Mouse (Mus musculus): ENCODE results near the gene Usp48. TPM values are rescaled to one million over a fixed set of nuclear protein-coding genes. Genes with fewer than 3 reads are reported as not detected.
"Not testable (repeated sequence)": the region's sequence is repeated elsewhere in the genome, so short reads cannot be mapped to it uniquely, and the experiment has no call there.

Usp48 gene
- polyA plus RNA-seq, 1 experiment from 2014 or later, result 70.3 TPM

- Histone ChIP-seq H3K9me3 (ENCODE audit: control insufficient read depth, low read length) (no peaks in the 10 kb centered on the region), H3K36me3 (ENCODE audit: control insufficient read depth, insufficient read depth, low read length) (no peaks in the 10 kb centered on the region), H3K4me3 (ENCODE audit: low read depth, low read length) (peak overlapping the region; percentile 24), H3K9ac (ENCODE audit: low read depth, low read length) (0 out of 2 replicates have a peak overlapping the region, but pooled peaks have one; percentile 12), H3K4me2 (peak overlapping the region; percentile 69), H3K27me3 (replicated peaks; ENCODE audit: control insufficient read depth, insufficient read depth, low read length) (peaks cover 16% of the 10 kb centered on the region), H3K27ac (ENCODE audit: low read depth, low read length) (no peak overlapping the region), H3K4me1 (replicated peaks; ENCODE audit: control insufficient read depth, insufficient read depth, low read length) (no peaks in the 10 kb centered on the region; the same call in 1 of the 2 replicates)
- peak; percentile 78 for DNase-seq (ENCODE audit: low spot score)
- ATAC-seq (replicated peaks; ENCODE audit: low FRiP score), result peak; percentile 43; the same call in 1 of the 2 replicates
- 4% methylated on average over 39 of the region's 39 CpGs for WGBS
Observed at GRCm38 (mm10) chr4:137578181-137578845, 15.2 kb upstream of the Usp48 start.

GRCm38 (mm10) chr4:137579789-137580188 lies 13.8 kb upstream of the Usp48 start:
- ATAC-seq (replicated peaks; ENCODE audit: low FRiP score) (no peak), DNase-seq (ENCODE audit: low spot score) (no peak)
- no peak overlapping the region for H3K4me3 ChIP-seq (ENCODE audit: low read depth, low read length)
- no peak overlapping the region for H3K4me2 ChIP-seq
- H3K27ac ChIP-seq (ENCODE audit: low read depth, low read length), result no peak overlapping the region
- no peaks in the 10 kb centered on the region for H3K36me3 ChIP-seq (ENCODE audit: control insufficient read depth, insufficient read depth, low read length)
- 40% methylated on average over 4 of the region's 4 CpGs for WGBS
- H3K4me1 ChIP-seq (replicated peaks; ENCODE audit: control insufficient read depth, insufficient read depth, low read length), result no peaks in the 10 kb centered on the region; the same call in 1 of the 2 replicates
- peaks cover 16% of the 10 kb centered on the region for H3K27me3 ChIP-seq (replicated peaks; ENCODE audit: control insufficient read depth, insufficient read depth, low read length)
- H3K9ac ChIP-seq (ENCODE audit: low read depth, low read length), result no peak overlapping the region
- no peaks in the 10 kb centered on the region for H3K9me3 ChIP-seq (ENCODE audit: control insufficient read depth, low read length)

DNA sequence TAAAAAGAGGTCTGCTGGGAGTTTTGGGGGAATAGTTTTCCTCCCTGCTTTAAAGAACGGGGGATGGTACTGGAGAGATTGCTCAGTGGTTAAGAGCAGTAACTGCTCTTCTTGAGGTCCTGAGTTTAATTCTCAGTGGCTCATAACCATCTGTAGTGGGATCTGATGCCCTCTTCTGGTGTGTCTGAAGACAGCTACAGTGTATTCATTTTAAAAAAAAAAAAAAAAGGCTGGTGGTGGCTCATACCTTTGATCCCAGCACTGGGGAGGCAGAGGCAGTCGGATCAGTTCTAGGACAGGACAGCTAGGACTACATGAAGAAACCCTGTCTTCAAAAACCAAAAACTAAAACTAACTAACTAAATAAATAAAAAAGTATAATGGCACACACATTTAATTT lies 13.3 kb upstream of the Usp48 start:
- ATAC-seq (replicated peaks; ENCODE audit: low FRiP score) (no peak), DNase-seq (ENCODE audit: low spot score) (no peak)
- Histone ChIP-seq H3K4me2 (no peak overlapping the region), H3K9ac (ENCODE audit: low read depth, low read length) (no peak overlapping the region), H3K27ac (ENCODE audit: low read depth, low read length) (no peak overlapping the region), H3K9me3 (ENCODE audit: control insufficient read depth, low read length) (no peaks in the 10 kb centered on the region), H3K4me1 (replicated peaks; ENCODE audit: control insufficient read depth, insufficient read depth, low read length) (no peaks in the 10 kb centered on the region; the same call in 1 of the 2 replicates), H3K4me3 (ENCODE audit: low read depth, low read length) (no peak overlapping the region), H3K27me3 (replicated peaks; ENCODE audit: control insufficient read depth, insufficient read depth, low read length) (peaks cover 16% of the 10 kb centered on the region), H3K36me3 (ENCODE audit: control insufficient read depth, insufficient read depth, low read length) (no peaks in the 10 kb centered on the region)
- WGBS, result 80% methylated on average over 2 of the region's 2 CpGs

DNA sequence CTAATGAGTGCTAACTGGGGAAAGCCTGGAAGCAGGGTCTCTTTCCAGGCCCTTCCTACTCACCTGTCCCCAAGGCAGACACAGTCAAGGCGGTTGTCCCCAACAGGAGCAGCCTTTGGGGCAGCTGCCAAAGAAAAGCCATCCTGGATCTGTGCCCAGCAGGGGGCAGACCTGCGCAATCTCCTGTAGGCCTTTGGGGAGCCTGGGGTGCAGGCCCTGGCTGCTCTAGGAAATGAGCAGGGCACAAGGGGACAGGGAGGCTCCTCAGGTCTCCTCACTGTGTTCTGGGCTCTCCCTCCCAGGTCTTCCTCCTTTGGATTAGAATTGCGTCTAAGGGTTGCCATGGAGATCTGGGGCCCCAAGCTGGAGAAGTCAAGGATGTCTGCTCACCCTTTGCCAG lies 11.7 kb upstream of the Usp48 start:
- Histone ChIP-seq H3K36me3 (ENCODE audit: control insufficient read depth, insufficient read depth, low read length) (no peaks in the 10 kb centered on the region), H3K4me2 (no peak overlapping the region), H3K9ac (ENCODE audit: low read depth, low read length) (no peak overlapping the region), H3K4me1 (replicated peaks; ENCODE audit: control insufficient read depth, insufficient read depth, low read length) (no peaks in the 10 kb centered on the region; the same call in 1 of the 2 replicates), H3K27me3 (replicated peaks; ENCODE audit: control insufficient read depth, insufficient read depth, low read length) (peaks cover 16% of the 10 kb centered on the region), H3K4me3 (ENCODE audit: low read depth, low read length) (no peak overlapping the region), H3K27ac (ENCODE audit: low read depth, low read length) (no peak overlapping the region), H3K9me3 (ENCODE audit: control insufficient read depth, low read length) (no peaks in the 10 kb centered on the region)
- DNase-seq (ENCODE audit: low spot score) (no peak), ATAC-seq (replicated peaks; ENCODE audit: low FRiP score) (no peak)
- 50% methylated on average over 3 of the region's 3 CpGs for WGBS

DNA sequence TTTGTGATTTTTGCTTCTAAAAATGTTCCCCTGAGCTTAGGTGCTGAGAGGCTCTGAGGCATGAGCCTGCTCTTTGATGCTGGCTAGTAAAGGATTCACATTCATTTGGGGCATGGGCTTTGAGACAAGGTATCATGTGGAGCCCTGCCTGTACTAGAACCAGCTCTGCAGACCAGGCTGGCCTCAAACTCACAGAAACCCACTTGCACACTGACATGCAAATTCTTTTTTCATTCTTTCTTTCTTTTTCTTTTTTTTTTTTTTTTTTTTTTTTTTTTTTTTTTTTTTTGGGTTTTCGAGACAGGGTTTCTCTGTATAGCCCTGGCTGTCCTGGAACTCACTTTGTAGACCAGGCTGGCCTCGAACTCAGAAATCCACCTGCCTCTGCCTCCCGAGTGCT lies 4.5 kb upstream of the Usp48 start:
- not testable (repeated sequence) for H3K9ac ChIP-seq (ENCODE audit: low read depth, low read length); H3K36me3 ChIP-seq (ENCODE audit: control insufficient read depth, insufficient read depth, low read length); H3K4me1 ChIP-seq (replicated peaks; ENCODE audit: control insufficient read depth, insufficient read depth, low read length); H3K27me3 ChIP-seq (replicated peaks; ENCODE audit: control insufficient read depth, insufficient read depth, low read length); ATAC-seq (replicated peaks; ENCODE audit: low FRiP score); H3K4me3 ChIP-seq (ENCODE audit: low read depth, low read length); H3K4me2 ChIP-seq; DNase-seq (ENCODE audit: low spot score); H3K27ac ChIP-seq (ENCODE audit: low read depth, low read length); H3K9me3 ChIP-seq (ENCODE audit: control insufficient read depth, low read length)
- 79% methylated on average over 2 of the region's 3 CpGs for WGBS

DNA sequence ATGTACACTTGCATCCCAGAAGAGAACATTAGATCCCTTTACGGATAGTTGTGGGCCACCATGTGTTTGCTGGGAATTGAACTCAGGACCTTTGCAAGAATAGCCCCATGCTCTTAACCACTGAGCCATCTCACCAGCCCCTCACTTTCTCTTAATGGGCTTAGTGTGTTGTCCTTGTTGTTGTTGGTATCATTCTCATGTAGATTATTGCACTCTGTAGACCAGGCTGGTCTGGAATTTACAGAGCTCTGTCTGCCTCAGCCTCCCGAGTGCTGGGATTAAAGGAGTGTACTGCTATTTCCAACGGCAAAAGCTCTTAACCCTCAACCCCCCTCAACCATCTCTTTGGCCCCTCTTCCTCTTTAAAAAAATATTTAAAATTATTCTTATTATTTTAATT lies 4.0 kb upstream of the Usp48 start:
- H3K4me2 ChIP-seq, result no peak overlapping the region
- no peaks in the 10 kb centered on the region for H3K27me3 ChIP-seq (replicated peaks; ENCODE audit: control insufficient read depth, insufficient read depth, low read length)
- no peaks in the 10 kb centered on the region for H3K36me3 ChIP-seq (ENCODE audit: control insufficient read depth, insufficient read depth, low read length)
- H3K4me1 ChIP-seq (replicated peaks; ENCODE audit: control insufficient read depth, insufficient read depth, low read length), result no peaks in the 10 kb centered on the region
- ATAC-seq (replicated peaks; ENCODE audit: low FRiP score), result no peak
- no peak overlapping the region for H3K4me3 ChIP-seq (ENCODE audit: low read depth, low read length)
- WGBS, result 87% methylated on average over 3 of the region's 3 CpGs
- no peak for DNase-seq (ENCODE audit: low spot score)
- no peak overlapping the region for H3K9ac ChIP-seq (ENCODE audit: low read depth, low read length)
- no peak overlapping the region for H3K27ac ChIP-seq (ENCODE audit: low read depth, low read length)
- H3K9me3 ChIP-seq (ENCODE audit: control insufficient read depth, low read length), result no peaks in the 10 kb centered on the region

DNA sequence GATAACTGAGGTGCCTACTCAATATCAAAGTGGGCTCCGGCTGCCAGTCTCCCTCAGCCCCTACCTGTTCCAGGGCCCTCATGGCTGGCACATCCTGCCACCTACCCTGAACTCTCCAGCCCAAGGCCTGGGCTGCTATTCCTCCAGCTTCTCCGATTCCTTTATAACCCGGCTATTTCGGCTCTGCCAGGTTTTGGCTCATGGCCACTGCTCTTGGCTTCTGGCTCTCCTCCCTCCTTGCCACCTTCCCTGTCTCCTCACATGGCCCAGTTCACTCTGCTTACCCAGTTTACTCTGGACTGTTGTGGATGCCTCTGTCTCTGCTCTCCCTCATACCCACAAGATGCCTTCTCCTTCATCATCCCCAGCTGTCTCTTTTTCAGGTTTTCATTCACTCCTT lies 2.6 kb upstream of the Usp48 start:
- 92% methylated on average over 4 of the region's 4 CpGs for WGBS
- no peak for ATAC-seq (replicated peaks; ENCODE audit: low FRiP score)
- Histone ChIP-seq H3K4me1 (replicated peaks; ENCODE audit: control insufficient read depth, insufficient read depth, low read length) (peaks cover 11% of the 10 kb centered on the region), H3K9ac (ENCODE audit: low read depth, low read length) (no peak overlapping the region), H3K9me3 (ENCODE audit: control insufficient read depth, low read length) (no peaks in the 10 kb centered on the region), H3K4me3 (ENCODE audit: low read depth, low read length) (no peak overlapping the region), H3K27ac (ENCODE audit: low read depth, low read length) (no peak overlapping the region), H3K36me3 (ENCODE audit: control insufficient read depth, insufficient read depth, low read length) (no peaks in the 10 kb centered on the region), H3K27me3 (replicated peaks; ENCODE audit: control insufficient read depth, insufficient read depth, low read length) (no peaks in the 10 kb centered on the region), H3K4me2 (no peak overlapping the region)
- no peak for DNase-seq (ENCODE audit: low spot score)

- Histone ChIP-seq H3K4me2 (peak overlapping the region; percentile 88), H3K9me3 (ENCODE audit: control insufficient read depth, low read length) (no peaks in the 10 kb centered on the region), H3K27ac (ENCODE audit: low read depth, low read length) (peak overlapping the region; percentile 99), H3K4me3 (ENCODE audit: low read depth, low read length) (peak overlapping the region; percentile 79), H3K4me1 (replicated peaks; ENCODE audit: control insufficient read depth, insufficient read depth, low read length) (peaks cover 43% of the 10 kb centered on the region), H3K9ac (ENCODE audit: low read depth, low read length) (peak overlapping the region; percentile 88), H3K27me3 (replicated peaks; ENCODE audit: control insufficient read depth, insufficient read depth, low read length) (no peaks in the 10 kb centered on the region), H3K36me3 (ENCODE audit: control insufficient read depth, insufficient read depth, low read length) (no peaks in the 10 kb centered on the region; the same call in 1 of the 2 replicates)
- ATAC-seq (replicated peaks; ENCODE audit: low FRiP score), result peak; percentile 49; the same call in 1 of the 2 replicates
- 3% methylated on average over 40 of the region's 40 CpGs for WGBS
- no peak for DNase-seq (ENCODE audit: low spot score)
Observed at GRCm38 (mm10) chr4:137594496-137595270, 1.1 kb downstream of the Usp48 start.
